Mouse (Mus musculus) urinary bladder, postnatal 25 days (tissue): Measurements from ENCODE around the gene Dennd2c.
A peak's percentile ranks its signal among the peaks of the same experiment; 100 is the strongest.
"Not testable (repeated sequence)": the region's sequence is repeated elsewhere in the genome, so short reads cannot be mapped to it uniquely, and the experiment has no call there.

ENCODE experiments used
- DNase-seq: peaks from one replicate; pipeline ENCODE4 v3.0.0; 2022; ENCODE audit warnings: low spot score

Dennd2c gene

DNA sequence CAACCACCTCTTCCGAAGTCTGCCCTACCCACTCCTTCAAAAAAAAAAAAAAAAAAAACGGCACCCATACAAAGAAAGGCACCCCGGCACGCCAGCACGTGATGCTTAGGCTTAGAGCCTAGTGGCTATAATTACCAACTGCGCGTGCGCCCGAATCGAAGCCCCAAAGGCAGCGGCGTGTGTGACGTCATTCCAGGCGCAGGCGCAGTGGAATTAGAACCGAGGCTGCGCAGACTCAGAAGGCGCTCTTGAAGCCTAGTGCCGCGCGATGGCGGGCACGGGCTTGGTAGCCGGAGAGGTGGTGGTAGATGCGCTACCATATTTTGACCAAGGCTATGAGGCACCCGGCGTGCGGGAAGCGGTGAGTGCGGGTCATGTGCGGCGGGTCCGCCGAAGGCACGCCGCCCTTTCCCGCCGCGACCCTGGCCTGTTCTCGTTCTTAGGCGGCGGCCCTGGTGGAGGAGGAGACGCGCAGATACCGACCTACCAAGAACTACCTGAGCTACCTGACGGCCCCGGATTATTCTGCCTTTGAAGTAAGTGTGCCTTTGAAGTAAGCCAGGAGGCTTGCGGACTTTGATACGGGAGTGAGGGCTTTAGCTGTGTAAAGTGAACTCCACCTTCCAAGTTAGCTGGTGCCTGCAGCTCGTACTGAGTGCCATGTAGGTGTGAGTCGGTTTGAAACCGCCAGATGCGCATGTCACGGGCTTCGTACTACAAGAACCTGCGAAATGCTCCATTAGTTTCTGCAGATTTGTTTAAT is 69.3 kb downstream of the Dennd2c start, which contains the start of gene Bcas2:
TSS of gene Bcas2 (plus strand) at position 151 of the 763 bp plus-strand sequence.
- peak; percentile 100 for DNase-seq

DNA sequence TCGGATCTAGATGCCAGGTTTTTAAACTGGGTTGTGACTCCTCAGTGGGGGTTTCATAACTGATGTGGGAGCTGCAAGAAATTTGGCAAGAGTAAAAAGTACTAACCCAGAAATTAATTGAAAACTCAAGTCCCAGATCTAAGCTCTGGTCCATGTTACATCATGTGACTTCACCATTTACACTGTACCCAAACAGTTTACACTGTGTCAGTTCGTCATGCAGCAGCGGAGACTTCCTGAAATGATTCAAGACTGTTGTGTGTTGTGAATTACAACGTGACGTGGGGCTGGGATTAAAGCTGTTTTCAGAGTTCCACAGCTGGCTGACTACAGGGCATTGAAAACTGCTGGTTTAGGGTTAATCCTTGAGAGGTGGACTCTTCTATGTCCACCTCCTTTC is 70.2 kb downstream of the Dennd2c start:
- no peak for DNase-seq

DNA sequence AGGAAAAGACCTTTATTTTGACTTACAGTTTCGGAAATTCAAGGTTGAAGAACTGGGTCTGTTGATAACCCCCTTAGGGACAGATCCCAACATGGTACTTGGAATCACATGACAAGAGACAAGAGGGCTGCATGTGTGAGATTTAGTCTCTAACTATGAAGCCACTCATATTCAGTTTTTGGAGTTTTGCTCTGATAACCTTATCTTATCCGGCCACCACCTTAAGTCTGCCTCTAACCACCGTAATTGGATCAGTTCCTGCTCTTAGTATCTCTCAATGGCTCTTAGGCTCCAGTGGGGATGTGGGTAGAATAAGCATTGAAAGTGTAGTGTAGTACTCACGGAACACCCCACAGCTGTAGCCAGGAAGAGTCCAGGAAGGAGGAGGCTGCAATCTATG is 74.3 kb downstream of the Dennd2c start:
- no peak for DNase-seq

DNA sequence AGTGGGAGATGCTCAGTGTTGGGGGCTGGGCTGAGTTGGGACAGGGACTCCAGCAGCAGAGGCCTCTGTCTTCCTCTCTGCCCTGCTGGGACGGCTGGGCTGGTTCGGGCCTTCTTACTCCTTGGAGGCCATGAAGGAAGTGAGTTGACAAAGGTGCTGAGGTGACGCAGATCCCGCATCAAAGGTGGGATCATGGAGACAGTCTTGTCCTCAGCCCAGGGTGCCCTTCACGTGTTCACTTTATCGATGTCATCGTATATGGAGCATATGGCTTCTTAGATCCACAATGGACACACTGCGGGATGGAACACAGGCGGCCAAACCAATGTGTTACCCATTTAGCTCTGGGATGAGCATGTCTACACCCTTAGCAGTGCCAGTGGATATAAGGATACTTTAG is 77.1 kb downstream of the Dennd2c start:
- DNase-seq = no peak

DNA sequence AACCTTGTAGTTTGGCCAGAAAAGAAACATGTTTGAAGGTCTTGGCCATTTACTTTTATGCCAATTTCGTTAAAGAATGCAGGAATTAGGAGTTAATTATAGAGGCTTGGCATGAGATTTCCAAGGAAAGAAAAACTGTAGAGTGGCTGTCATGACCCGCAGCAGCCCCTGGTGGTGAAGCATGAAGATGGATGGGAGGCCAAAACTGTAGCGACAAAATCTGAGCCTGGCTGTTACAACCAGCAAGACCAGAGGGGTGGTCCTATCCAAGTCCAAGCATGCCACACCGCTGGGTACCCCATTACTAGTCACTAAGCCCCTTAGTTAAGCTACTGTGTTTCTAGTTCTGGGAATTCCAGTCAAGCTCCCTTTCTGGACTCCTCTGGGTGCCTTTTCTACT is 78.8 kb downstream of the Dennd2c start:
- no peak for DNase-seq

DNA sequence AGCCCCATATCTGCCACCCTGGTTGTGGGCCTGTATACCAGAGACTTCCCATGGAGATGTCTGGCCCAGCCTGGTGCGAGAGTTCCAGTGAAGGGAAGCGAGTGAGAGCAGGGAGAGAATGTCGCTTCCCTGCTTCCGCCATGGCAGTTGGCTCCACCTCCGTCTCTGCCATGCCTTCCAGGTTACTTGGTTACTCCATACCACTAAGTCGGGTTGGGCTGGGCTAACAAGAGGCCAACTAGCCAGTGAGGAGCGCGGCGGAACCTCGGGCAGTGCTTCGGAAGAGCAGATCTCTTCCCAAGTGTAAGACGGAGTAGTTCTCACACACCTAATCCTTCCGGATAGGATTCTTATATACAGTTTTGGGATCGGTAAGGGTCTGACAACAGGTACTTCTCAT is 80.4 kb downstream of the Dennd2c start:
- DNase-seq = no peak

DNA sequence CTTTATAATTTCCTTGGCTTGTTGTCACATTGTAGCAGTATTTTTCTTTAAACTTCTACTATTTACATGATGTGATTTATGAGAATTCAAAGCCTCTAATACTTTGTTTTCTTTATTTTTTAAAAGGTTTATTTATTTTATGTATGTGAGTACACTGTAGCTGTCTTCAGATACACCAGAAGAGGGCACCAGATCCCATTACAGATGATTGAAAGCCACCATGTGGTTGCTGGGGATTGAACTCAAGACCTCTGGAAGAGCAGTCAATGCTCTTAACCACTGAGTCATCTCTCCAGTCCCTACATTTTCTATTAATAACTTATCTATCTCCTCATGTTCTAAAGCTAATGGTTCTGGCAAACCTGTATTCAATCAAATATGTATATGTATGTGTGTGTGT is 82.1 kb downstream of the Dennd2c start:
- DNase-seq = not testable (repeated sequence)

DNA sequence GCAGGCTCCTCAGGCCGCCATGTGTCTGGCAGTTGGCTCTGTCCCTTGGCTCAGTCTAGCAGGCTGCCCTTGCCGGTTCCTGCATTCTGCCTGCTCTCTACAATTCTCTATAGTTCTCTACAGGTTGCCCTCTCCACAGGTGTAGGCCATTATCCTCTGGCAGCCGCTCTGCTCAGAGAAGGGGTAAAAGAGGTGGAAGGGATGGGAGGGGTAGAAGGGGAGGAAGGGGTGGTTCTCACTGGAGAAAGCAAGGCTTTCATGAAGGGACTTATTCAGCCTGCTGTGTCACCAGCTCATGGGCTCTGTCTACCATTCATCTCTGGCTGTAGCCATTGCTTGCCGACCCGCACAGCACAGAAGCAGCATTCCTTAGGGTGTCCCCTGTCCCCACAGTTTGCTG is 86.0 kb downstream of the Dennd2c start:
- DNase-seq = no peak

DNA sequence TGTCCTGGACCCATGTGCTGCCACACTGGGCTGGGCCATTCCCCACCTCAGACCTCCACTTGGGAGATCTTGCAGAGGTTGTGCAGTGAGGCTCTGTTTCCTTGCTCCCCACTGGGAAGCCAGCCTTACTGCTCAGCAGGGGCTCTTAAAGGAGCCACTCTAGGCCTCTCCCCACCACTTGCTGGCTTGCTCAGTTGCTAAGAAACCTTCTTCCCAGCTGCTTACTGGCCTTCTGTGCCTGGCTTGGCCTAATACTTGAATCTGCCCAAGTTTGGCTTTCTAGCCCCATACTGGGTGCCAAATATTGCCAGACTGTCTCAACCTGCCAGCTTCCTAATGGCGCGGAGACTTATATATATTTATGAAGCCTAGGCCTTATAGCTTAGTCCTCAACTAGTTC is 86.5 kb downstream of the Dennd2c start:
- no peak for DNase-seq

DNA sequence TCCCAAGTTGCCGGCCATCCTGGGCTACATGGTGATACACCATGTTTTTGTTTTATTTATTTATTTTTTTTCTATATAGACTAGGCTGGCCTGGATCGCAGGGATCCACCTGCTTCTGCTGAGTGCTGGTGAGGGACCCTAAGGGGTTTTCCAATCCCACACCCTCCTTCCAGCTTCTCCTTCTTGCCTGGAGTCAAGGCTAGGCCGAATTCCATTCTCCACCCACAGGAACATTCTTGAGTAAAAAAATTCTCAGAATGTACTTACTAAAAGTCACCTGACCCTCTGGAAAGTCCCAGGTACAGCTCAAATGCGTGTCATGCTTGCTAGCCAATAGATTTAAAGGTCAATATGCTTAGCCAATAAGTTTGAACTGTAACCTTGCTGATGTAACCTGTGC is 89.8 kb downstream of the Dennd2c start:
- DNase-seq = no peak

DNA sequence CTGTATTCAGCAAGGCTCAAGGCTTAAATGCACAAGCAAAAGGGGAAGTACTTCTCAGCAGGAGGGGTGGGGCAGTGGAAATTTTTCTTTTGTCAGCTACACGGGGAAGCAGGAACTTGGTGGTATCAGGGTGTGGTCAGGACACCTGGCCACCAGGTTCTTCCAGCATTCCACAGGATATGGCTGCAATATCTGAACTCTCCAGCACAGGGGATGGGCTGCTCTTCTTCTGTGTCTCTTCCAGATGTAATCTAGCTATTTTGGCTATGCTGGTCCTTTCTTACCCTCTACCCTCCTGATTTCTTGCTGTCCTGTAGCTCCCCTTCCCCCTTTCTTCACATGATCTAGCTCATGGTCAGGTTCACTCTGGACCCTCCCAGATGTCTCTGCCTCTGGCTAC is 90.8 kb downstream of the Dennd2c start:
- DNase-seq = no peak

DNA sequence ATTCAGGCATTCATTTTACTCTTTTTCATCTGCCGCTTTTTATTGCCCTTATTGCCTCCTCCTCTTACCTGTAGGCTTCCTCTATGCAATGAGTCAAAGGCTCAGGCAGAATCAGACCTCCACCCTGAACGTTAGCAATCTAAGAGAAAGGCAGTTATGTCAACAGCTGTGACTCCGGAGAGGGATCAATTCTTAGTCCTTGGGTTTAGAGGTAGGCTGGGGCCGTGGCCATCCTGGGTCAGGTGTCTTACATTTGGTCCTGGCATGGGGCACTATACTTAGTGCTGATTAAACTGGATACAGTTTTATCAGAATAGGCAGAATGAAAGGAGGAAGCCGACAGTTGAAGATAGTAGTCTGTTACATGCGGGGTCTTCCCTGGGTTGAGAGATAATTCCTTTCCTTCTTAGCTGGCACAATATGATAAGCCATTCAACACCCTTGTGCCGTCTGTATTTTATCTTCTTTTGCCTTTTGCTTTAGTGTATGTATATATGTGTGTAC is 94.0 kb downstream of the Dennd2c start:
- DNase-seq = no peak

DNA sequence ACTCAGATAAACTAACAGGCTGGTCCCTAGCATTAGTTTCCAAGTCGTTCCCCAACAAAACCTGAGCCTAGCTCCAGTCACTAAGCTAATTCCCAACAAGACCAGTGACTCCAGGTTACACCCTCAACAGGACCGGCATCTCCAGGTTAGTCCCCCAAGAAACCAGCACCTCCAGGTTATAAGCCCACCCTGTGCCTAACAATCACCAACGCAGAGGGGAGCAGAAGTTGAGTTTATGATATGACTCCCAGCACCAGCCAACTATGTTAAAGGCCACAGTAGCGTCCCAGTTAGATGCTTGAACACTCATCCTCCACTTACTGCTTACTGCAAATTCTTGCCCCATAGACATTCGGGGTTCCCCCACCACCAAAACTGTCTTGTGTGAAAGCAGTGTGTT is 97.0 kb downstream of the Dennd2c start:
- DNase-seq = no peak

DNA sequence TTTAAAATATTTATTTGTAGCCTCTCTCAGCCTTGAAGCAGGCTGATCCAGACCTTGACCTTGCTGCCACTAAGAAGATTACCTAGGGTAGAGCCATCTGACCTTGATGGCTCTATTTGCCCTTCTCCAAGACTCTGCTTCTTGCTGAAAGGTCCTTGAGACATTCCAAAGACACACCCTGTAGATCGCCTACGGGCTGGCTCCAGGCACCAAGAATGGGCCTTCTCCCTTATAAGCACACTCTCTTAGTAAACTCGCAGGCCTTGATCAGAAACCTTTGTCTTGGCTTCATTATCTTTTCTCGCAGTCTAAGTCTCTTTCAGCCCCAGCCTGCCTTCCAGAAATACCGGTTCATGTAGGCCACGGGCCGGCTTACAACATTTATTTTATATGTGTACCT is 98.7 kb downstream of the Dennd2c start:
- not testable (repeated sequence) for DNase-seq

DNA sequence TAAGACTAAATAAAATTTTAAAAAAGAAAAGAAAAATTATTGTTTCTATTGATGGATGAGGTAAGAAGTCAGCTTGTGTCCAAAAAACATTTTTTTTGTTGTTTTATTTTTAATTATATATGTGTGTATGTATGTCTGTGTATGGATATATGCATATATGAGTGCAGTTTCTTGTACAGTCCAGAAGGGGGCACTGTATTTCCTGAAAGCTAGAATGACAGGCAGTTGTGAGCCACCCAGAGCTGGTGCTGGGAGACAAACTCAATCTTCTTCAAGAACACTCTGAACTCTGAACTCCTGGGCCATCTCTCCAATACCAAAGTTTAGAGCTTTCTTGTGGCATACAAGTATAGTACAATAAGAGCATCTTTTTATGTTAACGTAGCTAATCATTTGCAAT is 101.2 kb downstream of the Dennd2c start:
- no peak for DNase-seq

DNA sequence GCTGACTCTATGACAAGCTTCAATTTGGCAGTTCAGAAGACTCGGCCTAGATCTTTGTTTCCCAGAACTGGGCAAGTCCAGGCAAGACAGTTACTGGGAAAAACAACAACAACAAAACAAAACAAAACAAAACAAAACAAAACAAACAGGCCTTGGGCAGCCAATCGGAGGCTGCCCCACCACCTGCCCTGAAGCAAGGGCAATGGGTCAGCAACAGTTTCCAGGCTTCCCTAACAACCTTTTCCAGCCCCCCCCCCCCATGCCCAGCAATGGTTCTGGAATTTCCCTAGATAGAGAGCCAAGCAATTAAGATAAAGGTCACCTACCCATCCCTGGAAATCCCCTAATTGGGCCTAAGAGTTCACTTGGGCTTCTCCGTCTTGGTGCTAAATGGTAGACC is 102.0 kb downstream of the Dennd2c start:
- no peak for DNase-seq

DNA sequence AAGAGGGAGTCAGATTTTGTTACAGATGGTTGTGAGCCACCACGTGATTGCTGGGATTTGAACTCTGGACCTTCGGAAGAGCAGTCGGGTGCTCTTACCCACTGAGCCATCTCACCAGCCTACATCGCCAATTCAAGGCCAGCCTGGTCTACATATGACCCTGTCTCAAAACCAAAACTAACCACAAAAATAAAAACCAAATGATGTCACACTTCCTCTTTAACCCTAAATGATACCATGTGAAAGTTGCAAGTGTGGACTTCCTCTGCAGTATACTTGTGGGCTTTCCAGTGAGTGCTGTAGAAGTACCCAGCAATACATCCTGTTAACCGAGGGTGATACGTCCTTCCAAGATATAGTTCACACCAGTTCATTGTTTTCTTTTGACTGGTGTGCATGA is 104.0 kb downstream of the Dennd2c start:
- DNase-seq = no peak

DNA sequence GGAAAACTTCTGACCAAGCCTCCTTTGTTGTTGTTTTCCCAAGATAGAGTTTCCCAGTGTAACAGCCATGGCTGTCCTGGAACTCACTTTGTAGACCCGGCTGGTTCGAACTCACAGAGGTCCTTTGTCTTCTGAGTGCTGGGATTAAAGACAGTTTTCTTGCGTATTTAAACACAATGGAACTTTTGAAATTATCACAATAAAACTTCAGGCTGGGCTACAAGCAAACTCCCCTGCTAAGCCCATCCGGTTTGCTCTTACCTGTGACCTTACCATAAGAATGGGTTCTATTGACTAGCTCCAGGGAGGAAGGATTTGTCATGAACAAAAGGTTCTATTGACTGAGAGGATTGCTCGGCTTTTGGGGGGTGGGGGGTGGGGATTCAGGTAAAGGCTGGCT is 105.3 kb downstream of the Dennd2c start:
- no peak for DNase-seq

DNA sequence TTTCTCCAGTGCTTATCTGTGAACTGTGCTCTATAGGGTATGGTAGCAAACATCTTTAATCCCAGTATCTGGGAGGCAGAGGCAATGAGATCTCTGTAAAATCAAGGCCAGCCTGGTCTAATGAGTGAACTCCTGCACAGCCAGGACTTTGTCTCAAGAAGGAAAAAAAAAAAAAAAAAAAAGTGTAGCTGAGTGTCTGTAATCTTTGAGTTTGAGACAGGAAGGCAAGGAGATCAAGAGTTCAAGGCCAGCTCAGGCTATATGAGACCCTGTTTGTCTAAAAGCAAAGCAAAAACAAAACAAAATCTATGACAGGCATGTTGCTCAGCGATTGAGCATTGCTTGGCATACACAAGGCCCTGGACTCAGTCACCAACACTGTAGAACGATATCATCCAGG is 105.8 kb downstream of the Dennd2c start:
- DNase-seq = no peak

DNA sequence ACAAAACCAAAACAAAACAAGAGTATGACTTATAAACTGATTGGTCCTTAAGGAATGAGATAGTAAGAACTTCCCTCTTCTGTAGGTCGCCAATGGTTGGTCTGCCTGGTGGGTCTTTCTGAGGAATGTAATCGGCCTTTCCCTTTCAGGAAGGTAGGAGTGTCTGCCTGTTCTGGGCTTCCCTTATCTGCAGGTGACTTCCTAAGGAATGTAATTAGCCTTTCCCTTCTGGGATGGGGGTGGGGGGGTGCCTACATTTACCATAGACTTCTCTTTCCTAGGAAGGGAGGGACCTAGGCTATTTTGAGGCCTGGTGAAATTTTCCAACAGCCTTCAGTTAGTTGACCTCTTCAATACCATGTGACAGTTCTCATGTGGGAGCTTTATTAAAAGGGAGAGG is 108.7 kb downstream of the Dennd2c start:
- DNase-seq = no peak

DNA sequence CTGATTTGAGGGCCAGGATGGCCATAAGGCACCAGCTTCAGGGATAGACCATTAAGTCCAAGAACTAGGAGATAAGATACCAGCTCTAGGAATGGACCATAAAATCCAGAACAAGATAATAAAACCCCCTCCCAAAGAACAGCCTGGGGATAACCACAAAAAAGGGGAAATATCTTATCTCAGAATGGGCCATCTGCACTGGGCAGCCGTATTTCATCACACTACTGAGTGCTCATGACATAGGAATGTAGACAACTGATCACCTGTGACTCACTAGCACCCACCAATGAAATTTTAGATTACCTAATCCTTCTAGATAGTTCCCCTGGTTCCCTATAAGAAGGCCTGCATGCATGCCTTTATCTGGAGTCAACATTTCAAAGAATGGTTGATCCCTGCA is 109.7 kb downstream of the Dennd2c start:
- DNase-seq = no peak

DNA sequence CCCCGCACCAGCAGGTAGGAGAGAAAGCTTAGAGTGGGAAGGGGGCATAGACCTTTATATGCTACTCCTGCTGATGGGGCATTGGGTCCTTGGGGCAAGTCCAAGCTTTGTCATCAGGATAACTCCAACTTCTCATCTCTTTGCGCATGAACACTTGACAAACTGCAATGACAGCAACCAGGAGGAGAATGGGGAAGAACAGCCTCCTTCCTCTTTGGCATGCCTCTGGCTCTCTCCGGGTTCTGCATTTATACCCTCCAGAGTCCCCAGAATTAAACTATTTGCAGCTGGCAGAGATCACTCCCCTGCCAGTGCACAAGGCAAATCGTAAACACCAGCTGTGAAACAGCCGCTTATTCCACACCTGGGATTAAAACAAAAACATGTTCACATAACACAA is 111.1 kb downstream of the Dennd2c start:
- no peak for DNase-seq

DNA sequence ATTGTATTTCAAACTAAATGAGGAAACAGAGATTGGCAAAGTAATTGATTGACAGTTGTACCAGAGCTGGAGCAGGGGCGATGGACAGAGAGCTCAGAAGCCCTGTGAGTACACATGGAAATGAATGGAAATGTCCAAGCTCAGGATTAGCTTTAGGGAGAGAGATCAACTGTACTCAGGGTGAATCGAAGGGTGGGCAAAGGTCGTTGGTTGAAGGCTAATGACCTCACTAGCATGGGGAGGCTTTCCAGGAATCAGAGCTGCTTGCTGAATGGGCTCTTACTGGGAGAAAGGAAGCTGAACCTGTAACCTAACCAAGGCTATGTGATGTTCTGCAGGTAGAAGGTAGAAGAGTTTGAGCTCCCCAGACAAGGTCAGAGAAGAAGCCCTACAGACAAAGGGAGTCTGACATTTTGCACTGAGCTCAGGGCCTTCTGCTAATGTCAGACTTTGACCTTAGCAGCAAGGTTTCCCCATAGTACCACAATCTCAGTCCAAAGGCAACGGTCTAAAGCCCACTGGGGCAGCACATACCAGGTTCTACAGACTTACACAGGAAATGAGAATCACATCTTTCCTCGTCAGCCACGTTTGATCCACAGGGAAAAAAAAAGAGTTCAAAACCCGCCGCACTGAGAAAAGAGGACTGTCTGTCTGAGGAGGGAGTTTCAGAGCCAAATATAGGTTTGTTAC is 112.3 kb downstream of the Dennd2c start:
- no peak for DNase-seq

DNA sequence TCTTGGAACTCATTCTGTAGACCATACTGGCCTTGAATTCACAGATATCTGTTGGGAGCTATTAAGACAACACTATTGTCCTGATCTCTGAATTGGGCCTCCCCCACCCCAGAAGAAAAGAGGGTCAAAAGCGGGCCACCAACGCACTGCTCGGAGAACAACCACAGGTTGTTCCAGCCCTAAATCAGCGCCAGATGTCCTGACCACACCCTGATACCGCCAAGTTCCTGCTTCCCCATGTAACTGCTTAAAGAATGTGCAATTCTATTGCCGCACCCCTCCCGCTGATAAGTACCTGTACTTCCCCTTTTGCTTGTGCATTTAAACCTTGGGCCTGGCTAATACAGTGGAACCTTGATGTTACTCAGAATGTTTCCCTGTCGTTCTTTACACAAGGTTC is 113.0 kb downstream of the Dennd2c start:
- not testable (repeated sequence) for DNase-seq
